Mouse (Mus musculus) forebrain, postnatal 0 days (tissue): ENCODE data around the gene Rhod. TPM values are rescaled to one million over a fixed set of nuclear protein-coding genes. Genes with fewer than 3 reads are reported as not detected.

Source experiments
- ATAC-seq: fragments of 200-750 bp; cut with Nextera tagmentation; 2 replicates; pipeline ENCODE4 v1.8.0; 2017; ENCODE audit warnings: mild to moderate bottlenecking, moderate library complexity
- DNase-seq: peaks from one replicate; pipeline ENCODE4 v3.0.0-alpha.2; 2015
- H3K27ac ChIP-seq: fragments of 300-500 bp; sonication (generic); 2 replicates; pipeline ENCODE4 v1.5.1; 2014; ENCODE audit warnings: low read depth, mild to moderate bottlenecking, antibody characterized with exemption, low read length, moderate library complexity, mixed read lengths
- H3K27me3 ChIP-seq: fragments of 300-500 bp; sonication (generic); 2 replicates; pipeline ENCODE4 v1.6.1; 2014; ENCODE audit warnings: mild to moderate bottlenecking, low read length, mixed read lengths; ENCODE audit not compliant: insufficient read depth
- H3K36me3 ChIP-seq: fragments of 300-500 bp; sonication (generic); 2 replicates; pipeline ENCODE4 v1.6.1; 2014; ENCODE audit warnings: mild to moderate bottlenecking, moderate library complexity; ENCODE audit not compliant: insufficient read depth
- H3K4me1 ChIP-seq: fragments of 300-500 bp; sonication (generic); 2 replicates; pipeline ENCODE4 v1.6.1; 2014; ENCODE audit warnings: antibody characterized with exemption; ENCODE audit not compliant: insufficient read depth
- H3K4me2 ChIP-seq: fragments of 300-500 bp; sonication (generic); 2 replicates; pipeline ENCODE4 v1.6.1; 2014; ENCODE audit warnings: low read depth, mild to moderate bottlenecking, moderate library complexity
- H3K4me3 ChIP-seq: fragments of 300-500 bp; sonication (generic); 2 replicates; pipeline ENCODE4 v1.5.1; 2014; ENCODE audit warnings: low read depth, low read length, mixed read lengths
- H3K9ac ChIP-seq: fragments of 300-500 bp; sonication (generic); 2 replicates; pipeline ENCODE4 v1.6.1; 2014; ENCODE audit warnings: mild to moderate bottlenecking
- H3K9me3 ChIP-seq: fragments of 300-500 bp; sonication (generic); 2 replicates; pipeline ENCODE4 v1.6.1; 2016; ENCODE audit warnings: low read length
- CTCF ChIP-seq: sonication (generic); IDR thresholded peaks from 2 replicates; pipeline ENCODE4 v1.5.1; 2016; ENCODE audit warnings: antibody characterized with exemption, control low read depth, low read depth
- WGBS: fragments of 180-500 bp; shearing (Covaris S2); extraction: QIAGEN DNeasy Blood & Tissue Kit; methylation state at CpG from one replicate; pipeline ENCODE4 v1.1.7; 2014; 5-methylcytosine and 5-hydroxymethylcytosine counted together
- polyA plus RNA-seq: library from polyadenylated mRNA; unstranded; fragments of >200 nt; fragmentation: Nextera tagmentation; extraction: Ambion mirVana; gene quantifications from 2 replicates; pipeline ENCODE4 v1.2.1, GENCODE M21; 2015
- total RNA-seq: library from RNA; depleted of rRNA; stranded (reverse); fragments of >200 nt; gene quantifications from 2 replicates; pipeline ENCODE4 v1.2.3, GENCODE M21; 2014

Rhod gene
- total and polyA plus RNA-seq, 2 experiments from 2014 or later: 3.6 to 4.3 TPM

GRCm38 (mm10) chr19:4477345-4478189 is 38.3 kb upstream of the Rhod start, which contains the start of gene Syt12:
Gene Syt12 (minus strand): TSS chr19:4477447.
- Histone ChIP-seq H3K27me3 (peaks cover 6% of the 10 kb centered on the region), H3K9me3 (no peaks in the 10 kb centered on the region), H3K4me3 (peak within 1 kb of the TSS; percentile 52), H3K36me3 (no peaks in the 10 kb centered on the region), H3K4me1 (no peaks in the 10 kb centered on the region), H3K9ac (peak within 1 kb of the TSS; percentile 54), H3K4me2 (peak within 1 kb of the TSS; percentile 96), H3K27ac (no peak within 1 kb of the TSS)
- TF ChIP-seq CTCF: no peak
- DNase-seq (no peak), ATAC-seq (no peak)
- 36% methylated on average over 21 of the region's 21 CpGs for WGBS

- H3K4me3 ChIP-seq: peak overlapping the region; percentile 52
- H3K4me1 ChIP-seq: no peaks in the 10 kb centered on the region
- ATAC-seq: peak; percentile 83
- H3K9ac ChIP-seq: peak overlapping the region; percentile 54
- peaks cover 6% of the 10 kb centered on the region for H3K27me3 ChIP-seq
- WGBS: under 1% methylated on average over 62 of the region's 70 CpGs
- H3K36me3 ChIP-seq: no peaks in the 10 kb centered on the region
- H3K9me3 ChIP-seq: no peaks in the 10 kb centered on the region
- no peak overlapping the region for H3K27ac ChIP-seq
- DNase-seq: peak; percentile 67
- H3K4me2 ChIP-seq: peak overlapping the region; percentile 96
- no peak; the same call in 1 of the 2 replicates for TF ChIP-seq CTCF
These were observed 37.5 kb upstream of the Rhod start for GRCm38 (mm10) chr19:4476601-4477257.

DNA sequence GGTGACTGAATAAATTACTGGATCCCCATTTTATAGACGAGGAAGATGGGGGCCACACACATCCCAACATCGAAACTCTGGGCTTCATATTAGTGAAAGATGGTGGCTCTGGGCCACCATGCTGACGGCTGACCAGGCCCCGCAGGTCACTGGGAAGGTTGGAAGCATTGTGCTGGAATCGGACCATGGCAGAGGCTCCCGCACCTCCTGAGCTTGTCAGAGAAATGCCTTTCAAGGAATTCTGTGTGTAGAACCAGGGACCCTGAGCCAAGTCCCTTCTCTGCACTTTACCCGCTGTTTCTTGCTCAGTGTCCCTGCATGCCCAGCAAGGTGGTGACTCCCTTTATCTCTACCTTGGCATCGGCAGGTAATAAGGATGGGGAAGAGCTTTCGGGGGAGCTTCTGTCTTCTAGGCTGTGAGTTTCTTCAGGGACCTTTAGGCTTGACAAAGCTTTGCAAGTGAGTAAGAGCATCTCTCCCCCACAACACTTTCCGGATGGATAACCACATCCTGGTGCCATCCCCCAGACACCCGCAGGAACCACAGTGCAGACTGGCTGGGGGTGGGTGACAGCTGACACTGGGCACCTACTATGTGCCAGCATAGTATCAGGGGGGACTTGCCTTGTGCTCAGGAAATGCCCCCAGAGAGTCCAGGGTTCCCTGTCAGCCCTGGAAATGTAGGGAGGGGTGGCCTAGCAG is 36.1 kb upstream of the Rhod start:
- 73% methylated on average over 11 of the region's 11 CpGs for WGBS
- no peak for DNase-seq

DNA sequence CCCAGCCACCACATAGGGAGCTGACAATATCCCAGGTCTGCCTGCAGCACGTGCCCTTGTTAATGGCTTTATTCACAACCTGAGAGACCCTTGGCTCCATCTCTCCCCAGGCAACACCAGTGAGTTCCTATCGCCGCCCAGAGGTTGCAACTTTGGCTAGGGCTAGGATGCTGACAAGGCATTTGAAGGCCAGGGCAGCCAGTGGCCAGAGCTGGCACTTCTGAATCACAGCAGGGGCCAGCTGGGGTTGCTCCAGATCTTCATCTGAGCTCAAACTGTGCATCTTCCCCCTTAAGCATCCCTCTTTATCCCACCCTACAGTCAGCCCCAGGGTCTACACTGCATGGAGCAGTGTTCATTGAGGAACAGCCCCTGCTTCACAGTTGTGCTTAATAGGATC is 35.5 kb upstream of the Rhod start:
- ATAC-seq: no peak
- Histone ChIP-seq H3K9ac (no peak overlapping the region), H3K36me3 (no peaks in the 10 kb centered on the region), H3K27ac (no peak overlapping the region), H3K4me1 (no peaks in the 10 kb centered on the region), H3K27me3 (peaks cover 6% of the 10 kb centered on the region), H3K4me2 (no peak overlapping the region), H3K4me3 (no peak overlapping the region), H3K9me3 (no peaks in the 10 kb centered on the region)
- no peak for DNase-seq
- 64% methylated on average over 3 of the region's 3 CpGs for WGBS
- no peak for TF ChIP-seq CTCF

More for the DNA sequence above, 36.1 kb upstream of the Rhod start:
- no peak for TF ChIP-seq CTCF
- Histone ChIP-seq H3K27ac (no peak overlapping the region), H3K4me2 (no peak overlapping the region), H3K9ac (no peak overlapping the region), H3K4me1 (no peaks in the 10 kb centered on the region), H3K4me3 (no peak overlapping the region), H3K27me3 (peaks cover 6% of the 10 kb centered on the region), H3K9me3 (no peaks in the 10 kb centered on the region), H3K36me3 (no peaks in the 10 kb centered on the region)
- no peak for ATAC-seq

DNA sequence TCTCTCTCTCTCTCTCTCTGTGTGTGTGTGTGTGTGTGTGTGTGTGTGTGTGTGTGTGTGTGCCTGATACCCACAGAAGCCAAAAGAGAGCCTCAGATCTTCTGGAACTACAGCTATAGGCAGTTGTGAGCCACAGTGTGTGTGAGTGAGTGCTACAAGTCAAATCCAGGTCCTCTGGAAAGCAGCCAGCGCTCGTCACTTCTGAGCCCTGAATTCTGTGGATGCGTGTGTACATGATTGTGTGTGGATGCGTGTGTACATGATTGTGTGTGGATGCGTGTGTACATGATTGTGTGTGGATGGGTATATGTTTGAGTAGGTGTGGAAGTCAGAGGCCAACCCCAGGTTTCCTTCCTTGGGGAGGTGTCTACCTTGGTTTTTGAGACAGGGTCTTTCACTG is 34.3 kb upstream of the Rhod start:
- Histone ChIP-seq H3K9me3 (no peaks in the 10 kb centered on the region), H3K27ac (no peak overlapping the region), H3K27me3 (peaks cover 6% of the 10 kb centered on the region), H3K4me2 (no peak overlapping the region), H3K36me3 (no peaks in the 10 kb centered on the region), H3K4me1 (no peaks in the 10 kb centered on the region), H3K4me3 (no peak overlapping the region), H3K9ac (no peak overlapping the region)
- WGBS: 91% methylated on average over 5 of the region's 5 CpGs
- ATAC-seq (no peak), DNase-seq (no peak)
- TF ChIP-seq CTCF: no peak

- Histone ChIP-seq H3K4me1 (no peaks in the 10 kb centered on the region), H3K36me3 (no peaks in the 10 kb centered on the region), H3K4me2 (no peak overlapping the region), H3K27me3 (no peaks in the 10 kb centered on the region), H3K9me3 (no peaks in the 10 kb centered on the region), H3K9ac (no peak overlapping the region), H3K4me3 (no peak overlapping the region), H3K27ac (no peak overlapping the region)
- DNase-seq: no peak
- 37% methylated on average over 5 of the region's 5 CpGs for WGBS
- no peak for ATAC-seq
- TF ChIP-seq CTCF: peak; percentile 28; the same call in 1 of the 2 replicates
These were observed 29.1 kb upstream of the Rhod start for GRCm38 (mm10) chr19:4468363-4468762.
